Mouse (Mus musculus): Measurements from ENCODE around the gene Pcdh15.

The Pcdh15 gene

DNA sequence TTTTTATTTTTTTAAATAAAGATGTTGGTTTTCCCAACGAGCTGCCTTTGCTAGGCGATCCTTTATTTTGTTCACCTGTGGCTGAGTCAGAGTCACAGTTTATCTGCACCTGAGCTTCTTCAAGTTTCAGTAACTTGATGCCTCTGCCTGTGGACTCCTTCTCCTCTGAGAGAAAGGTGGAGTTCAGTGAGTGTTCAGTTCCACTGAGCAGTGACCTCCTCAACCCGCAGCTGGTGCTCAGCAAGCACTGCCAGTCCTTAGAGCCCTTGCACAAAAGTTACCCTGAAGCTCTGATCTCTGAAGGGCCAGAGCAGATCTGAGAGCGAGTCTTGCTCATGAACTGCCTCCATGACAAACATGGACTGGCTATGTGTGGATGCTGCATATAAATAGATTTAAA, 724.1 kb downstream of the Pcdh15 start:
- DNase-seq, result no peak

DNA sequence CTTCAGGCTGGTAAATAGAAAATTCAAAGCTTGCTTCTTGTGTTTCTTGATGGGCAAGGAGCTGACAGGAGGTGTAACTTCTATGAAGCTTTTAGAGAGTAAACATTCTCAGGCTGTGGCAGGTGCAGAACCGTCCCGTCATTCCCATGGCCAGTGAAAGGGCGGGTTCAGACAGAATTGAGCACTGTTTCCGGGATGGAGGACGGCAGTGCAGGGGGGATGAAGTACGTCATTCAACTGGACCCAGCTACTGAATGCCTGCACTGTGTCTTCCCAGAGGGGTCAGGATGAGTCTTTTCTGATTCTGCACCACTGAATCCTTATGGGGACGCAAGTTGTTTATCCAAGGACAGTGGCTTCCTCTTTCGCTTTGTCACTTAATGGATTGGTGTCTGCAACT, 727.2 kb downstream of the Pcdh15 start:
- DNase-seq, result no peak

DNA sequence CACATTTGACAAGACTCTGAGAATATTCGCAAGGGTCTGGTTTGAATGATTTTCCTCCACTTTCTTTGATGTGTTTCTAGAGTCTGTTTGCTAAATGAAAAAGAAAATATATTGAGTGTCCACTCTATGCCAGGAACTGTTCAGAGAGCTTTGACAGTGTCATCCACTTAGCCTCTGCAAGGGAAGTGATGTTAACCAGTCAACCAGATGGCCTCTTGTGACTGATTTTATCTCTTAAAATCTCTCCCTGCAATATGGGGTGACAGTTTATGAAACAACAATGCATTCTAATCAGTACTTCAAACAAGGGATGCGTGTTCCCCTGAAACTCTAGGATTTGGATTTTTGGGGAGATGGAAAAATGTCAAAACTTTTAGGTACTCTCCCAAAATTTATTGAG, 729.6 kb downstream of the Pcdh15 start:
- DNase-seq, result no peak

DNA sequence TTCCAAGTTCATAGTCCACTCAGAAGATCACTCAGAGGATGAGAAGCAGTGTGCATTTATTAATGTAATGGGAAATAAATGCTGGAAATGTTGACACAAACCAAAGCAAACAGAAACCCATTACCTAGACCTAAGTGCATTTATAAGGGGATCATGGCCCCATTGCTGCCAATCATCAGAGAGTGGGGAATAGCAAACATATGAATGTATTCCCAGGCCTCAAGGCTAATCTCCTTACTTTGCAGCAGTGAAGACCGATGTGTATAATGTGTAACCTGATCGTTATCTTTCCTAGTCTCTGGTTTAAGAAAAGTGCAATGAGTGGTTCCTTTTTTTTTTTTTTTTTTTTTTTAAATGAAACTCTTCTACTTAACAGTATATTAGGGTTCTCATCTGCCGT, 745.9 kb downstream of the Pcdh15 start:
- no peak for DNase-seq

DNA sequence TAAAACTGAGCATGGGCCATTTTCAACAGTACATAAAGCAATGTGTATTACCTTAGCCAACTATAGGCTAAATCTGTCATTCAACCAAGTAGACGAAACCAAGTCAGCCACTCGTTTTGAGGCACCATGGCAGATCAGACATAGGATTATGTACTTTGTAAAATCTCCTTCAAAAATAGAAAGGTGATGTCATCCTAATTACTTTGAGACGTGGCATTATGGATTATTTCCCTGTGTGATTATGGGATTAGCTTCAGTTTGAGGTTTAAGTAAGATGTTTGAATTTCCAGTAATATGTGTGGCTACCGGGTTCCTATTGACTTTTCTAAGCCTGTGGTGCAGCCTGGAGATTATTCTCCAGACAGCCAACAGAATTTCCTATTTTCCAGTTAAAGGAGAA, 763.0 kb downstream of the Pcdh15 start:
- no peak for DNase-seq

DNA sequence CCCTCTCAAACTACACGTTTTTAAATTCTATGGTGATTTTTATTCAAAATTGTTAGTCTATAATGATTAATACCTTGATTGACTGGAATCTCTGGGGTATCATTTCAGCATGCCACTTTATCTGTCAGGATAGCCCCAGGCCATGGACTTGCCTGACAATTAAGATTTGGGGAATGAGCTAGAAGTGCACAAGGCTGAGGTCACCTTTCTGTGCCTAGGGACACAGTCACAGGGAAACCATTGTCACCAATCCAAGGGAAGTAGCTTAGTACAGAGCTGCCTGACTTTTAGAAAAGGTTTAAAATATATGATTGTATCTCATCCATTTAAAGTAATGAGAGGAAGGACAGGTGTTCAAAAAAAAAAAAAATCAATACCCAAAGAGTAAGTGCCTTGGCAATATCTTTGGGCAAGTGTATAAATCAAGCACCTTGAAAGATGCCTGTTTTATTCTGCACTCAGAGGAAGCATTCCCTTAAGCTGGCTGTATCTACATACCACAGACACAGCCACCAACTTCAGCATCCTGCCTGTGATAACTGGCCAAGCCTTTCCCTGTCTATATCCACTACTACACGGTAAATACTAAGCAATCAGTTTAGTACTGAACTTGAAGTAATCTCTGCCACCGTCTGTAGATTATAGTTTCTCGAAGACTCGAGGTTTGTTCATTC, 779.0 kb downstream of the Pcdh15 start:
- no peak for DNase-seq

DNA sequence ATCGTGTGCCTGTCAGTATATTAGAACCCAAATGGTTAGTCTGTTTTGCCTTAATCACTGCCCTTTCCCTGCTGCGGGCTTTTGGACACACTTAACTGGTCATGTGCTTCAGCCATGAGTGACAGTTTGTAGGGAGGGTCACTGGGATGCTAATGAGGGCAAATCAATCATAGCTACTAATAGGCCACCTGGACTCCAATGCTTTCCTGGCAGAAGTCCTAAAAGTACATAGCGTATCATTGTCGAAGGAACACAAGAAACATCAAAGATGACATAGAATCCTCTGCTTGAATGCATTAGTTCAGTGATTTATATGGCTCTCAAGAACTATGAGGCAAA, 779.6 kb downstream of the Pcdh15 start:
- DNase-seq, result no peak

DNA sequence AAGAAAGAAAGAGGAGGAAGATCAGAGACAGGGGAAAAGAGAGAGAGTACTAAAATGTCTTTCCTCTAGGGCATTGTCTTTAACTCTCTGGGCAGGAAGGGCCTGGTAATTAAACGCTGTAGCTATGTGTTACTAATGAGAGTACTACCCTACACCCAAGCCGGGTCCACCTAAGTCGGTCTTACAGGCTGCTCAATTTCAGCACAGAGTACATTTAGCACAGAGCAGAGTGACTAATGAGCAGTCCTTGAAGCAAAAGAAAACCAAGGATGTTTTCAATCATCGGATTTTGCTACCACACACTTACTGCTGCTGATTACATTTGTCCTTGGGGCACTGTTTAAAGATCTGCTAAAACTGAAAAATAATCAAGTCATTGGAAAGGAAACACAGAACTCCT, 788.6 kb downstream of the Pcdh15 start:
- no peak for DNase-seq

DNA sequence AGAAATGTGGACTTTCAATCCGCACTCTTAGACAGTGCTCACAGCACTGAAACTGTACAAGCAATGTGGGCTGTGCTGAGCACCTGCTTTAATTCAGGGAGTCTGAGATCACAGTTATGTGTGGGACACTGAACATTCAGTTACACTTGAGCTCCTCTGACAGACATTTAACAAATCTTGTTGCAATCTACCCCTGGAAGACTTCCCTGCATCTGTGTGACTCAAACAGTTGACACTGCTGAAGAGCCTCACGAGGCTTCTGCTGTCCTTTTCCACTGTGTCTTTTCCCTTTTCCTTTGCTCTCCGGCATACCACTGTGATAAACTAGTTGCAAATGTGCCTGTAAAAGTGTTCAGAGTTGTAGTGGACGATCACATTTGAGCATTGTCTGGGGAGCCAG, 793.1 kb downstream of the Pcdh15 start:
- DNase-seq, result no peak

DNA sequence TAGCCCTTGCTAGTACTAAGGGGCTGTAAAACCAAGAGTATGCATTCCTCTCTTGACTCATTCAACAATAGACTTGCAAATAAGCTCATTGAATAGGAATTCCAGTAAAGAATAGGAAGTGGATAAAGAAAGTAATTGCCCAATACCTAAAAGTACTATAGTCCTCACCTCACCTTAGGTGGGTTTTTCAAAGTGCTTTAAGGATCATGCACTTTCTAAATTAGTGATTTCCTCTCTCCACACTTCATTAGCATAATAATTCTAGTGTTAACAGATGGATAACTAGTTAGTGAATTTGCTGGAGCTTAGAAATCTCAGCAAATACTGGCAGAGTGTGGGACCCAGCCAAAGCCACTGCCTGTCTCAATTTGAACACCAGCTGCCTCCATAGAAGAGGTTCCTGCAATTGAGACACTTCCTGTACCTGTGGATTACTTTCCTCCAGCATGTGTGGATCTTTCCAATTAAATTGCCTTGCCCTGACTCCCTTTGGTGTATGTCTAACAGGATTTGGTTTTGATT, 797.0 kb downstream of the Pcdh15 start:
- DNase-seq, result no peak

DNA sequence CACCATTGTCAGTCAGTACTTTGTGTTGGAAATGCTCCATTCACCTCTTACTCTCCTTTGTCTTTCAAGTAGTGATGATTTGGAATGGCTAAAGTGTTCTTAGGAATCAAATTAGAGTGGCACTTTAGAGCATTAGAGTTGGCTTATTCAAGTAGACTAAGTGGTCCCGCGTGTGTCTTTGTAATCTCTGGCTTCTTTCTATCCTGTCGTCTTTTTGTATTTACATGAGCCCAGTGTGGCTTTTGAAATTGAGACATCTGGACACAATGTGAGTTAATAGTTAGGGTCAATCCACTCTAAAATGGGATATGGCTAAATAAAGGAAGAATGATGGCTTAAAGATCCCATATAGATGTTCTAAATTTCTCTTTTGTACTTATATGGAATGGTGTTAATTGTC, 800.0 kb downstream of the Pcdh15 start:
- no peak for DNase-seq

DNA sequence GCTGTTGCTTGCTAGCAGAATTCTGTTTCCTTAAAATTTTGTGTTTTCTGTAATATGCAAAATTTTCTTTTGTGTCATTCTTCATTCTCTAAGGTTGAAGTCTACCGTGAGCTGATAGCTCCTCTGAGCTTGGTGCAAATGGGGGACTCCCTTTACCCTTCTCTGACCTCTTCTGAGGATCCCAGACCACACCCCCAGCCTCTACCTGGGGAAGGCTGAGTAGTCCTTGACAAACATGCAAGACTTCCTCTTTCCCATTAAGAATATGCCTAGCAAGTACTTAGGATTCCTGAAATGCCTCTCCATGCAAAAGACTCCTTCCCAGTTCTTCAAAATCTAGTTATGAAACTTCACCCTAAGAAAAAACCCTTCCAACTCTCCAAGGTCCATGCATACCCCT, 808.5 kb downstream of the Pcdh15 start:
- no peak for DNase-seq

DNA sequence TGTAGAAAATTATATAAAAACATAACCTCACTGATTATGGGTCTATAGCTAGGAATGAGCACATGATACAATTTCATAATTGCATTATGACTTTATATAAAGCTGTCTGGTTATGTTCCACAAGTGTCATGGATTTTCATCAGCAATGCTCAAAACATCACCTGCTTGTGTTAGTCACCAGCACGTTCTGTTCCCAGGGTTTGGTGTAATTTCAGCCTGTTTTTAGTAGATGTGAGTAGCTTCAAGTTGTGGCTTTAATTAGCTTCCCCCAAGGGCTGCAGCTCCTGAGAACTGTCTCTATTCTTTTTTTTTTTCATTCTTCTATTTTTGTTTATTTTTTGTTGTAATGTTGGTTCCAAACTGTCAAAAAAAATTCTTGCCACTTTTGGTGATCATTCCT, 809.4 kb downstream of the Pcdh15 start:
- DNase-seq, result no peak

DNA sequence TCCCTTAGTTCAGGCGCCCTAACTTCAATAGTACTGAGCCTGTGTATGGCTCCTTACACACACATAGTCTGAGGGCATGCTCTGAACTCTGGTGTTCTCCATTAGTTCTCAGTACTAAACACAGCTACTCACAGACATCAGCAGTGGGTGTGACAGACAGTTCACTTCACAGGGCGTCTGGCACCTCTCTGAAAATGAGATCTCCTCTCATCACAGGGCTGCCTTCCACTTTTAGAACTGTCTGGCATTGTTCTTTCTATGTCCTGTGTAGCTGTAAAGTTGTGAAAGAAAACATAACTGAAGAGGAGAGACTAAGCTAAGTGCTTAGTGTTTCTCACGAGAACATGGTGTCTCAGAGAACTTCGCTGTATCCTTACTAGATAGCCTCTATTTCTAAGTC, 816.0 kb downstream of the Pcdh15 start:
- no peak for DNase-seq

DNA sequence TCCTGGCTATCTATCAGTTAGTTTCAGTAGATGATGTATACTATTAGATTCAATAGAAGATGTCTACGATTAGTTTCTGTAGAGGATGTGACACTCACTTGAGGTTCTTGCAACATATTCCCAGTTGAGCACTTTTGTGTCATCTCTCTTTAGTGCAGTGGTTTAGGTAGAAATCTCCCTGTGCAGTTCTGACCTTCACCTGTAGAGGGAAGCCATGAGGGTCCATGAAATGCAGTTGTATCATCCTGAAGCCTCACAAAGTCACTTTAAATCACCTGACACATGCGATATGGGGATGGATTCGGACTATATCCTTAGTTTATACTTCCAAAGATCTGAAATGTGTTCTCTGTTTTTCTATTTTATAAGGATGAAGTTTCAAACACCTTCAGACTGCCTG, 822.4 kb downstream of the Pcdh15 start:
- no peak for DNase-seq

DNA sequence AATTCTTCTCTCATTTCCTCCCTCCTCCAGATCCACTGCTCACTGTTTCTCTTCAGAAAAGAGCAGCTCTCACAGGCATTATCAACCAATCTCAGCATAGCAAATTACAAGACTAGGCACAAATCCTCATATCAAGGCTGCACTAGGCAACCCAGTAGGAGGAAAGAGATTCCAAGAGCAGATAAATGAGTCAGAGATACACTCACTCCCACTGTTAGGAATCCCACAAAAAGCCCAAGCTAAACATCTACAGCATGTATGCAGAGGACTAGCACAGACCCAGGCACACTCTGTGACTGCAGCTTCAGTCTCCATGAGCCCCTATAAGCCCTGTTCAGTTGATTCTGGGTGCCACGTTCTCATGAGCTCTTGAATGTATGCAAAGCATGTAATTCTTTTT, 829.5 kb downstream of the Pcdh15 start:
- DNase-seq, result no peak

DNA sequence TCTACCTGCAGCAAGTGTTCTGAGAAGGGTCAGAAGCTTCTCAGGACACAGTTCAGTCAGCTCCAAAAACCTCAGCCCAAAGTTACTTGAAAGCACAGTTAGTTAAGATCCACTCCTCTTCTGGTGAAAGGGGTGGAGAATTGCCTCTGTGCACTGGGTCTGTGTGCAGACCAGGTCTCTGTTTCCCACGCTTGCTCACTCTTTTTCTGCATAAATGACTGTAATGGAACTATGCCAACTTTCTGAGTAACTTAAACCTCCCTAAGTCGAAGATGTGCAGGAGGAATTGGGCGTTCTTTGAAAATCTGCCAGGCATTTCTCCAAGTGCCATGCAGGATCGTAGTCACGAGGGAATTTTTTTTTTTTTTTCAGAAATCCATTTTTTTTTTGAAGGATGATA, 830.6 kb downstream of the Pcdh15 start:
- no peak for DNase-seq

DNA sequence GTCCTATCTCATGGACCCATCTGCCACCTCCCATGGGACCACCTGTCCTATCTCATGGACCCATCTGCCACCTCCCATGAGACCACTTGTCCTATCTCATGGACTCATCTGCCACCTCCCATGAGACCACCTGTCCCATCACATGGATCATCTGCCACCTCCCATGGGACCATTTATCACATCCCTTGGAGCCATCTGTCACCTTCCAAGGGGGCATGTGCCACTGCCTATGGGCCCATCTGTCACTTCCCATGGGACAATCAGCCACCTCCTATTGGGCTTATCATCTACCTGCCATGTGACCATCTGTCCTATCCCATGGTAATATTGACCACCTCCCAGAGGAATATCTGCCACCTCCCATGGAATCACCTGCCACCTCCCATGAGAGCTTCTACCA, 832.0 kb downstream of the Pcdh15 start:
- no peak for DNase-seq

DNA sequence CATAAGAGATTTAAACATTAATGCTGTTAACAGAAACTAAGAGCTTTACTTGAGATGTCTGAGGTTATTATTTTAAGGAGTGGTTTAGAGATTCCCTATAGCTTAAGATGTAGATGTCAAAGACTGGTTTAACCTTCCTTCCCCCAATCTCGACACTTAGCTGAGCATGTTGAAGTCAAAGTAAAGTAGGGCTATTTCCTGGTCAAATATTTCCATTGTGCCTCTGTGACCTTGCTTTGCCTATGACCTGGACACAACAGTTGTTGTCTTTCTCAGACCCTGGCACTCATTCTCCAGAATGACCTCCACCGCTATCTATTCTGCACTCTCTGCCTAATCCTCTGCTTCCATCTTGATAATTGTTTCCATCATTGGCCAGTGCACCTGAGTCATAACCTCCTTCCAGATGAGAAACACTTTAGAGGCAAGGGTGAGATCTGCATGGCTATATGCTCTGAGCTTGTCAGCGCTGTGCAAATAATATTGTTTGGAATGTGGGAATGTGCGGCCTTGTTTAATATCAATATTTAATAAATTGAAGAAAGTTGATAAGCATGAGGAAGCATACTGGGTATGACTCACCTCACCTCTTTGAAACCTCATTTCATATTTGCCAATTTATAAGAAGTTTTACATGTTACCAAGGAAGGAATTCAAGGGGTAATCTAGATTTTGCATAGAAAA, 833.0 kb downstream of the Pcdh15 start:
- no peak for DNase-seq

DNA sequence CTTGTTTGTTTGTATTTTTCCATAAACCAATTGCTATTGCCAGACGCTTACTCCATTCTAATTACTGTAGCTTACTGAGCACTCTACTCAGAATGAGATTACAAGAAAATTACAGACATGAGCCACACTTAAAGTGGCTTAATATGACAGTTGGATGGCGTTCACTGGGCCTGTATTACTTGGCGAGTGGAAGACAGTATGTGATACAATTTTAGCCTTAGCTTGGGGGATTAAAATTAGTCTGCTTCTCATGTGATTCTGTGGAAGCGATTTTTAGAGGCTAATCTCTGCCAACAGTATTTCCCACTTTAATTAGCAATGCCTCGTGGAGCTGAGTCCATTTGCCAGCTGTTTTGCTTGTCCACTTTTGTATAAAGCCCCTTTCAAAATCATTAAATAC, 837.0 kb downstream of the Pcdh15 start:
- DNase-seq, result no peak

DNA sequence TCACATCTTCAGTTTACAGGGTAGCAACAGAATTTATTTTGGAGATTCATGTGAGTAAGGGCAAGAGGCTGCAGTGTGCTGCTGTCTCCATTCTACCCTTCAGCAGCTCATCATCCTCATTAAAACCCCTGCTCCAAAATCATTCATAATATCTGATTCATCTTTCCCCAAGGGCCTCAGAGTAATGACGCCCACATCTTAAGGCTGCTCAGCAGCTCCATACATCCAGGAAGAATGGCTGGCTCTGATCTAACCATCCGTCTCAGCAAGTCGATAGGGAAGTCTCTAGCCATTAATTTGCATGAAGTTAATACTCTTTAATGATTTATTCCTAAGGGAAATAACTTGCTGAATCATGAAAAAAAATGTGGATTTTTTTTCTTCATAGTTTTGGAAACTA, 839.8 kb downstream of the Pcdh15 start:
- no peak for DNase-seq

DNA sequence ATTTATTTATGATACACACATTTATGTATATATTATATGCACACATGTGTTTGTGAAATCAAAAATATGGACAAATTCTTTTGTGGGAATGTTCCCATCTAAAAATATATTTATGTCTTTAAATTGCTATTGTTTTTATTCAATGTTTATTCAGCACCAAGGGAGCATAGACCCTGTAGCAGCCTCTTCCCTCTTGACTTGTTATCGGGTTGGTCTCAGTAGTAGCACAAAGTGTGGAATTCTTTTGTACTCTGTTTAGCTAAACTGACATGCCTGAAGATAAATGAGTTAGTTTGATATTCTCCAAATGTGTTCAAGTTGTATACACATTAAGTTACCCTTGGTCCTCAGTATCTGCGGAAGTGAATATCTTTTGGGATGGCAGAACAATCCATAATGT, 848.7 kb downstream of the Pcdh15 start:
- DNase-seq, result no peak

DNA sequence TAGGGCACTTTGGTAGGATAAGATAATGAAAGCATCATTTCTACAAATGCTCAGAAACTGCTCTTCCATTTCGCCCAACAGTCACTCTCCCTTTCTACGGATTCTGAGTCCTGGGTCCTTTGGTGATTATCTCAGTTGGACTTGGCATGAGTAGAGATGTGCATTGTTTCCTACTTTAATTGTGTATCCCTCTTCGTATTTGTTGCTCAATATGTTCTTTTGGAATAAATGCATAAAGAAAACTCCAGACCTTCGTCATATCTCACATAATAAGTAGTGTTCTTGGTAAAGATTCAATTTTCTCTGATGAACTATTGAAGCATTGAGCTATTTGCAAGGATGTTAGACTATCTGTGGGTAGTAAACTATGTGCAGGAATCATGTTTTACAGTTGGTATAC, 854.2 kb downstream of the Pcdh15 start:
- DNase-seq, result no peak

DNA sequence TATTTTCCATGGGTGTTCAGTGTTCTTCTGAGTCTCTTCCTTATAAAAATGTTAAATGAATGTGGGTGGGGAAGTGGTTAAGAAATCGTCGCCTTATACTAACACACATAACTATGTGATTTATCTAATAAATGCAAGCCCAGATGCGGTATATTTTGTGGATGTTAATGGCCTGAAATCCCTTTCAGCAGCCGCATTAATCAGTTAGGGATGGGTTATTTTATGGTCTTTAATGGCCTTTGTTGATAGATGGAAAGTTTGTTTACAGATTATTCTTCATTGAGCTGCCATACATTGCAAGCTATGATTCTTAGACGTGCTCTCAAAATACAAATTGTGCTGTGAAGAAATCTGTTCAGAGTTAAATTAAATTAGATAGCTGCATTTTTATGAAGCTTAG, 884.9 kb downstream of the Pcdh15 start:
- no peak for DNase-seq

DNA sequence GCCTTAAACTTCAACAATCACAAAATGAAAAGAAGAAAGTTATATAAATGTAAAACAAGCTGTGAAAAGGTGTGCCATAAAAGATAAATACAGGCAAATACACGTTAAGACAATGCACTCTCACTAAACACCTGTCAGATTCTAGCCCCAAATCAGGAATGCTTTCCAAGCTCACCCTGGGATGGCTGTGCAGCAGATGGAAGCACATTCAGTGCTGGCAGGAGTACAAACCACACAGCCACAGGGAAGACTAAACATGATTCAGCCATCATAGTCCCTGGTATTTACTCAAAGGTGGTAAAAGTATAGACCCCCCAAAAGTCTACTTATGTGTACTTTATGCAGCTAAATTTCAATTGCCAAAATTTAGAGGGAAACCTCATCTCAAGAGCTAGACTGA, 909.7 kb downstream of the Pcdh15 start:
- DNase-seq, result no peak

All from B cell, adult 2 months (primary cell).